Comparison of ENCODE assay signal across 8 mouse cellular contexts in genomic region chr3:37976566-37976965, GRCm38 (mm10).
DNase-seq lines count a peak whose midpoint lies in the region; ATAC-seq and TF ChIP-seq lines count a peak whose summit lies in the region.

No protein-coding gene starts in this region.

- H3K4me3 ChIP-seq in hindbrain, embryonic 15.5 days, result peak overlapping the region; percentile 6; the same call in 1 of the 2 replicates
- H3K4me3 ChIP-seq in midbrain, postnatal 0 days (ENCODE audit: low read depth, low read length), result peak overlapping the region; percentile 16; the same call in 1 of the 2 replicates

- TF ChIP-seq CTCF in midbrain, postnatal 0 days (IDR thresholded peaks at IDR 0.05), result no peak

- H3K9ac ChIP-seq in hindbrain, embryonic 15.5 days, result no peak overlapping the region
- H3K9ac ChIP-seq in midbrain, postnatal 0 days (replicated peaks; ENCODE audit: low read length, poor library complexity, severe bottlenecking), result no peak overlapping the region

- no peak overlapping the region for H3K27ac ChIP-seq in hindbrain, embryonic 15.5 days (replicated peaks)
- H3K27ac ChIP-seq in midbrain, postnatal 0 days (ENCODE audit: low read depth, low read length), result no peak overlapping the region

- H3K27me3 ChIP-seq in hindbrain, embryonic 15.5 days, result no peaks in the 10 kb centered on the region
- H3K27me3 ChIP-seq in midbrain, postnatal 0 days (ENCODE audit: insufficient read depth, low read length), result no peaks in the 10 kb centered on the region

- ATAC-seq in hindbrain, embryonic 15.5 days (ENCODE audit: low FRiP score, low read depth), result 0 out of 2 replicates have a peak, but pooled peaks have one; percentile 65
- no peak for ATAC-seq in midbrain, postnatal 0 days (ENCODE audit: low FRiP score)

- WGBS in hindbrain, embryonic 15.5 days, result 28% methylated on average over 13 of the region's 13 CpGs
- WGBS in midbrain, postnatal 0 days, result 42% methylated on average over 13 of the region's 13 CpGs

- no peaks in the 10 kb centered on the region for H3K36me3 ChIP-seq in hindbrain, embryonic 15.5 days
- no peaks in the 10 kb centered on the region for H3K36me3 ChIP-seq in midbrain, postnatal 0 days (ENCODE audit: insufficient read depth, low read length)

- DNase-seq in adrenal gland, adult (ENCODE audit: inconsistent age in 2 of 2, low spot score in 1 of 2), result peak; percentile 41 to 66
- peak; percentile 3 for DNase-seq in cerebellum, adult 8-10 months
- DNase-seq in gastrocnemius, postnatal 10 days, result peak; percentile 76
- peak; percentile 59 for DNase-seq in left cerebral cortex, postnatal 4 days
- peak; percentile 49 for DNase-seq in midbrain, postnatal 0 days (ENCODE audit: low spot score)
- DNase-seq in urinary bladder, postnatal 4 days (ENCODE audit: low spot score in 2 of 2), result peak; percentile 69 to 78
- no peak for DNase-seq in natural killer cell, adult 2 months (ENCODE audit: low spot score in 2 of 2)

- H3K4me1 ChIP-seq in hindbrain, embryonic 15.5 days (replicated peaks), result peaks cover 4% of the 10 kb centered on the region; the same call in 1 of the 2 replicates
- no peaks in the 10 kb centered on the region for H3K4me1 ChIP-seq in midbrain, postnatal 0 days (ENCODE audit: insufficient read depth, low read length)

- H3K4me2 ChIP-seq in hindbrain, embryonic 15.5 days, result peak overlapping the region; percentile 39
- H3K4me2 ChIP-seq in midbrain, postnatal 0 days (ENCODE audit: low read depth, low read length, poor library complexity, severe bottlenecking), result peak overlapping the region; percentile 36

- intact Hi-C loops in left cerebral cortex, postnatal 4 days (cut with DNase I), result no loop called here

- no peaks in the 10 kb centered on the region for H3K9me3 ChIP-seq in hindbrain, embryonic 15.5 days
- no peaks in the 10 kb centered on the region for H3K9me3 ChIP-seq in midbrain, postnatal 0 days (ENCODE audit: low read length)

Comparison
In these comparisons a context has a peak if more than half of its experiments do, and no peak if none do; other contexts are left out.
1. DNase-seq: peak in adrenal gland, adult (2 of 2), cerebellum, adult 8-10 months (single experiment), gastrocnemius, postnatal 10 days (single experiment), left cerebral cortex, postnatal 4 days (single experiment), midbrain, postnatal 0 days (single experiment) and urinary bladder, postnatal 4 days (2 of 2); none in natural killer cell, adult 2 months (0 of 2).